Mouse (Mus musculus): ENCODE results near the gene 2010109A12Rik. TPM values are rescaled to one million over a fixed set of nuclear protein-coding genes. Genes with fewer than 3 reads are reported as not detected.

The 2010109A12Rik gene
- polyA plus RNA-seq, 1 experiment from 2014 or later: 2.1 TPM

DNA sequence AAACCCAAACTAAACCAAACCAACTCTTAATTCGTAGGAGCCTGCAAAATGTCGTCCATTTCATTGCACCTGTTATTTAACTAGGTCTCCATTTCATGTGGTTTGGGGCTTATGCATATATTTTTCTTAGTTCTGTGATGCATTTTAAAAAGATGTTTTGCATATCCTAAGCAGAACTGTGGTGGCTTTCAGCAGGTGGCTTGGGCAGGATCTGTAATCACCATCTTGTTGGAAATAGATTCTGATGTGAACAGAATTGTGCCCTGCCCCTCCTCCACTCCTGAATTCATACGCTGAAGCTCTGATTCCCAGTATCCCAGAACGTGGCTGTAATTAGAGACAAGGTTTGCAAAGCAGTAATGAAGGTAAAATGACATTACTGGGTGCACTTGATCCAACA, 27.8 kb downstream of the 2010109A12Rik start:
- H3K4me1 ChIP-seq: 0 out of 2 replicates have a peak, but pooled peaks cover 3% of the 10 kb centered on the region
- no peaks in the 10 kb centered on the region for H3K27me3 ChIP-seq
- no peaks in the 10 kb centered on the region for H3K9me3 ChIP-seq
- no peak for ATAC-seq (ENCODE audit: low FRiP score, low read depth)
- H3K4me3 ChIP-seq: no peak overlapping the region
- no peaks in the 10 kb centered on the region for H3K36me3 ChIP-seq
- H3K9ac ChIP-seq: no peak overlapping the region
- no peak overlapping the region for H3K27ac ChIP-seq
- WGBS: 70% methylated on average over 4 of the region's 4 CpGs
- H3K4me2 ChIP-seq (replicated peaks): no peak overlapping the region

DNA sequence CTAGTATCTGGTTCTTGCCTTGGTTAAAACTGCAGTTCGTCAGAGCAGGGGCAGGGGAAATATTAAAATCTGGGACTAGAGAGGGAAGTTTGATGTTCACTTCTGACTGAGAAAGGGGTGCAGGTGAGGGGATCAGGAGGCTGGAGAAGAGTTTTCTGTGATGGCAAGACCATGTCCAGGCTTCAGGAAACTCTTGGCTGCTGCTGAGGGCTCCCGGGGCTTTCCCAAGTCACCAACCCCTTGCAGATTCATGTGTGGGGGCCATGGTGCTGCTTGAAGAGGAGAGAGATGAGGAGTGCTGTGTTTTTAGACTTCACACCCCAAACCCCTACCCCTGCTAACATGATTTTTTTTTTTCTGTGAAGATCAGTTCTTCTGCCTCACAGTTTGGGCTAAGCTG, 28.3 kb downstream of the 2010109A12Rik start:
- no peaks in the 10 kb centered on the region for H3K27me3 ChIP-seq
- no peak overlapping the region for H3K27ac ChIP-seq
- ATAC-seq (ENCODE audit: low FRiP score, low read depth): no peak
- no peaks in the 10 kb centered on the region for H3K36me3 ChIP-seq
- H3K4me2 ChIP-seq (replicated peaks): no peak overlapping the region
- H3K9ac ChIP-seq: no peak overlapping the region
- H3K9me3 ChIP-seq: no peaks in the 10 kb centered on the region
- WGBS: 84% methylated on average over 2 of the region's 2 CpGs
- 0 out of 2 replicates have a peak, but pooled peaks cover 3% of the 10 kb centered on the region for H3K4me1 ChIP-seq
- no peak overlapping the region for H3K4me3 ChIP-seq

DNA sequence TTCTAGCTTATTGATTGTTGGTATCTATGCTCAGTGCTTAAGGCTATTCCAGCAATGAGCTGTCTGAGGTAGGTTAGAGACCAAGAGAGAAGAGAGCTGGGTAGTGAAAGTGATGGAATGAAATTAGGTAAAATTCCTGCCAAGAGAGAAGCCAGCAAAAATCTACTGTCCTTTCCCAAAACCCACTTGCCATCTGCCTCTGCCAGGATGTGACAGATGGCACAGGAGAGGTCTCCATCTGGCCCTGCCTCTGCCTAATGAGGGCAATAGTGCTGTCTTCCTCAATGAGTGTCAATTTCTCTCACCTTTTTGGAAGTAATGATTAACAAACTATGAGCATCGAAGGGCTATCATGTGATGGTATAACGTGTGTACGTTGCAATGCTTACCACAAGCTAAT, 29.6 kb downstream of the 2010109A12Rik start:
- 86% methylated on average over 3 of the region's 3 CpGs for WGBS
- no peaks in the 10 kb centered on the region for H3K9me3 ChIP-seq
- H3K27me3 ChIP-seq: no peaks in the 10 kb centered on the region
- H3K36me3 ChIP-seq: no peaks in the 10 kb centered on the region
- no peak overlapping the region for H3K27ac ChIP-seq
- peaks cover 6% of the 10 kb centered on the region; the same call in 1 of the 2 replicates for H3K4me1 ChIP-seq
- no peak overlapping the region for H3K9ac ChIP-seq
- no peak for ATAC-seq (ENCODE audit: low FRiP score, low read depth)
- H3K4me3 ChIP-seq: no peak overlapping the region
- no peak overlapping the region for H3K4me2 ChIP-seq (replicated peaks)

DNA sequence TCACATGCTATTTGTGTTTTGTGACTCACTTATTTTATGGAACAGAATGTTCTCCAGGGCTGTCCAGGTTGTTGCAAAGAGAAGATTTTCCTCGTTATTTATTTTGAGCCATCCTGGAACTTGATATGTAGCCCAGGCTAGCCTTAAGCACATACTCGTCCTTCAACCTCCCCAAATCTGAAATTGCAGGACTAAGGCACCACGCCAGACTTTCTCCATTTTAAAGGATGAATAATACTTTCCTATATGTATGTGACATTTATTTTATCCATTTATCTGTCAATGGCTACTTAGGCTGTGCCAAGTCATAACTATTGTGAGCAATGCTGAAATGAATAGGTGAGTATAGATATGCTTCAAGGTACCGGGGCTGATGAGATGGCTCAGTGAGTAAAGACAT, 30.2 kb downstream of the 2010109A12Rik start:
- Histone ChIP-seq H3K27me3 (no peaks in the 10 kb centered on the region), H3K4me1 (peaks cover 6% of the 10 kb centered on the region; the same call in 1 of the 2 replicates), H3K9ac (no peak overlapping the region), H3K27ac (no peak overlapping the region), H3K9me3 (no peaks in the 10 kb centered on the region), H3K4me2 (replicated peaks) (no peak overlapping the region), H3K36me3 (no peaks in the 10 kb centered on the region), H3K4me3 (no peak overlapping the region)
- no peak for ATAC-seq (ENCODE audit: low FRiP score, low read depth)
- 82% methylated on average over 4 of the region's 4 CpGs for WGBS

DNA sequence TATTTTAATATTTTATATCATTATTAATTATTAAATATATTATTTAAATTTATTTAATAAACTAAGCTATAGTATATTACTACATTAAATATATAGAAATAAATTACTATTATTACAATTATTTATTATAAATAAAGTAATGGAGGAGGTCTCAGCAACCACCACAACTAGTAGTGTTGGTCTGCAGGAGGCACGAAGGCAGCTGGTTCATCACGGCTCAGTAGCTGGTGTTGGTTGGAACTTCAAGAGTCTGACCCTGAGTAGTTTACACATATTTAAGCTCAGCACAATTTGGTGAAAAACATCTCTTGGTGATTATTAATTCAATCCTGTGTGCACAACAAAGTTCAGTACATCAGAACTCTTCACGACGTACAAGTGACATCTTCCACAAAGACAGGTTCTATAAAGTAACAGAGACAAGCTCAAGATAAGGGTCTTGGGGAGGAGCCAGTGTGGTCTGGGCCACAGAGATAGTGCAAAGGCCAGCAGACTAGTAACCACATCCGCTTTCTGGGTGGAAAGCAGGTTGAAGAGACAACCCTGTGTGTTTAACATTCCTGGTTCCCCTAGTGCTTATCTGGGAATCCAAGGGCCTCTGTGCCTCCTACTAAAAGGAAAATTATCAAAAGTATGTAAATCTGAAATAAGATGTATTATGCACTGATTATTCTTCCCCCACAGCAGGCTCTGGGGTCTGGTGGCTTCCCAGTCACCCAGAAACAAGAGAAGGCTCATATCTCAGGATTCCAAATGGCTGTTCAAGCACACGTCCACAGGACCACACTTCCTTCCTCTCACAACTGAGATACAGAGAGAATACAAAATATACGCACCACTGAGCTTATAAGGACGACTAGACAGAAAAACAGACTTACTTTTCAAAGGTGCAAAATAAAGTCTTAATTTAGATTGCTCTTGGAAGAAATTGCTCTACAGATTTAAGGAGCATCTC, 33.5 kb downstream of the 2010109A12Rik start:
- no peak for ATAC-seq (ENCODE audit: low FRiP score, low read depth)
- no peak overlapping the region for H3K9ac ChIP-seq

DNA sequence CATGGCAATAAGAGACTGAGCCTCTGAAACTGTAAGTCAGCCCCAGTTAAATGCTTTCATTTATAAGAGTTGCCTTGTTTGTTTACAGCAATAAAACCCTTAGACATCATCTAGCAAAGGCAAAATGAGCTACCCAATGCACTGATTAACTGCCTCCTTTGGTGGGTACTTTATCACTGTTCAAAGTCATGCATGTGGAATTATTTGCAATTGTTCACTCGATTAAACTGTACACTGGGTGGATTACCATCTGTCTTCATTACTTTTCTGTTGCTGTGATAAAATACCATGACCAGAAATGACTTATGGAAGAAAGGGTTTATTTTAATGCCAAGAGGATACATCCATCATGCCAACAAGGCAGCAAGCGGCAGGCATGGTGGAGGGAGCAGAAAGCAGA, 39.0 kb downstream of the 2010109A12Rik start:
- no peaks in the 10 kb centered on the region for H3K36me3 ChIP-seq
- H3K27me3 ChIP-seq: no peaks in the 10 kb centered on the region
- no peak overlapping the region for H3K9ac ChIP-seq
- no peak overlapping the region for H3K27ac ChIP-seq
- WGBS: 87% methylated on average over 2 of the region's 2 CpGs
- no peak overlapping the region for H3K4me2 ChIP-seq (replicated peaks)
- H3K4me1 ChIP-seq: peaks cover 4% of the 10 kb centered on the region; the same call in 1 of the 2 replicates
- H3K9me3 ChIP-seq: peaks cover 5% of the 10 kb centered on the region; the same call in 1 of the 2 replicates
- no peak overlapping the region for H3K4me3 ChIP-seq
- no peak for ATAC-seq (ENCODE audit: low FRiP score, low read depth)

More for the DNA sequence above, 33.5 kb downstream of the 2010109A12Rik start:
- no peaks in the 10 kb centered on the region for H3K36me3 ChIP-seq
- WGBS: 82% methylated on average over 8 of the region's 8 CpGs
- H3K27ac ChIP-seq: no peak overlapping the region
- peaks cover 6% of the 10 kb centered on the region; the same call in 1 of the 2 replicates for H3K4me1 ChIP-seq
- H3K4me2 ChIP-seq (replicated peaks): no peak overlapping the region
- H3K9me3 ChIP-seq: peaks cover 5% of the 10 kb centered on the region; the same call in 1 of the 2 replicates
- H3K27me3 ChIP-seq: no peaks in the 10 kb centered on the region
- no peak overlapping the region for H3K4me3 ChIP-seq

DNA sequence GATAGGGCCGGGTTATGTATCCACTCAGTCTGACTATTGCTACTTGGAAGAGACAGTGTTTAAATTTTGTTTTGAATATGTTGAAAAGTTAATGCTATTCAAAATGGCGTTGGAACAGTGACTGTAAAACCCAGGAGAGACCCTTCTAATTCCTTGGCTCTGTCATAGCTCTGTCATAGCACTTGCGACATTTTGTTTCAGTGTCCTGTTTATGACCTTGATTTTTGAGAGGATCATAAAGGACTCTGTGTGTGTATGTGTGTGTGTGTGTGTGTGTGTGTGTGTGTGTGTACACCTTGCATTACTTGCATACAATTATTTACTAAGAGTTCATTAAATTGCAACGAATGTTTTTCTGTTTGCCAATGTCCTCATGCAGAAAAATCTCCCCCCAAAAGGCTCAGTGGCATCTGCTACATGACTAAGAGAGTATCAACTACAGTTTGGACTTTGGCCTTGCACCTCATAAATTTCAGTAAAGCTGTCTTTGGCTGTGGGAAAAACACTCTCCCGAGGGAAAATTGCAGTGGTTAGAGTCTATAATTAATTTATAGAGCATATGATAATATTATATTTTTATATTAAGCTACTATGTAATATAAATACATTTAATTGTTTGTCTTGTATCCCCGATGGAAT, 43.7 kb downstream of the 2010109A12Rik start:
- Histone ChIP-seq H3K4me1 (no peaks in the 10 kb centered on the region), H3K9ac (no peak overlapping the region), H3K27ac (no peak overlapping the region), H3K4me3 (no peak overlapping the region), H3K27me3 (no peaks in the 10 kb centered on the region), H3K4me2 (replicated peaks) (no peak overlapping the region), H3K36me3 (no peaks in the 10 kb centered on the region), H3K9me3 (no peaks in the 10 kb centered on the region)
- no peak for ATAC-seq (ENCODE audit: low FRiP score, low read depth)
- 66% methylated on average over 6 of the region's 6 CpGs for WGBS

DNA sequence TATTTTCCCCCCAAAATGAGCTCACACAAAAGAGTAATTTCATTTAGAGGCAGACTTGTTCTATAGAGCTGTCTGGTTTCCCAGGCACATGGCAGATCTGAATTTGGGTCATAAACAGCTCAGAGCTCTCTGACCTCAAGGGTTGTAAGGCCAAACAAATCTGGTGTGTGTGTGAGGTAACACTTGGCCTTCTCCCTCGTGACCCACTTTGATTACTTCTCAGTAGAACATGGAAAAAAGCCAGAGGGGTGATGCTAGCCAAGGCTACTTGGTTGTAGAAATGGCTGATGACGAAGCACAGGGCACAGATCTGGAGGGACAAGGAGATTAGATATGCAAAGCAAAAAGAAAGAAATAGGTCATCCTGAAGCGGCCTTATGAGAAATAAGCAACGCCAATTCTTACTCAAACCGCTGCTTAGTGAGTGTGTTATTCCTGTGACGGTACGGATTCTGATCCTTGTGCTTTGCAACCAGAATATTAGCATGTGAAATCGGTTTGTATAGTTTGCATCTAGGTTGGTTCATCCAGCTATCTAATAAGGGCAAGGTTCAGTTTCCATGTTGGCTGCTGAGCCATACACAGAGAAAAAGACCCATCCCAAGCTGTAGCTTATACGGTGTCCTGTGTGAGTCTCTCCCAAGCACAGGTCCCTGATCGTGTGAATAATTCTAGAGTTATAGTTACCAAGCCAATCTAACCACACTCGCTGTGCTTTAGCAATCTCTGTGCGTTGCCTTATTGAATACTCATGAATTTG, 44.9 kb downstream of the 2010109A12Rik start:
- no peaks in the 10 kb centered on the region for H3K27me3 ChIP-seq
- H3K4me3 ChIP-seq: no peak overlapping the region
- no peaks in the 10 kb centered on the region for H3K4me1 ChIP-seq
- no peak overlapping the region for H3K9ac ChIP-seq
- no peak overlapping the region for H3K27ac ChIP-seq
- no peak for ATAC-seq (ENCODE audit: low FRiP score, low read depth)
- H3K36me3 ChIP-seq: no peaks in the 10 kb centered on the region
- no peaks in the 10 kb centered on the region for H3K9me3 ChIP-seq
- no peak overlapping the region for H3K4me2 ChIP-seq (replicated peaks)
- 81% methylated on average over 12 of the region's 12 CpGs for WGBS

DNA sequence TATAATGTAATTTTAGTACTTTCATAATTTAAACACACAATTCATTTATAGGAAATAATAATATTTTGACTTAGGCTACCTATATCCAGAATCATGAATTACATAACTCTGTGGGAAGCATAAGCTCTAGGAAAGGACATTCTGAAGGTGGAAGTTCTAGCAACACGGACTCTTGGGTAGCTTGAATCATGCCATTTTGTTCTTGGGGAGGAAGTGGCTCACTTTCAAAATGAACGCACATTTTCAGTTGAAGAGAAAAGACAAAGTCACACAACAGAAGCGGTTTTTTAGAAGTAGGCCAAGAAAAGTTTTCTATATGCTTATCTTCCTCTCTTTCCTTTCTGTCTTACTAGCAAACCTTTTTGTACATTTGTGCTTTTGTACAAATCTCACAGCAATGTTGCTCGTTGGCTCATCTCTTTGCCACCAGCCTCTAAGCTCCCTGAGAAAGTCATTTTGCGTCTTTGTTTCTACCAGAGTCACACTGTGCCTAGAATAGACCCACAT, 49.5 kb downstream of the 2010109A12Rik start:
- 88% methylated on average over 5 of the region's 5 CpGs for WGBS
- H3K4me1 ChIP-seq: no peaks in the 10 kb centered on the region

DNA sequence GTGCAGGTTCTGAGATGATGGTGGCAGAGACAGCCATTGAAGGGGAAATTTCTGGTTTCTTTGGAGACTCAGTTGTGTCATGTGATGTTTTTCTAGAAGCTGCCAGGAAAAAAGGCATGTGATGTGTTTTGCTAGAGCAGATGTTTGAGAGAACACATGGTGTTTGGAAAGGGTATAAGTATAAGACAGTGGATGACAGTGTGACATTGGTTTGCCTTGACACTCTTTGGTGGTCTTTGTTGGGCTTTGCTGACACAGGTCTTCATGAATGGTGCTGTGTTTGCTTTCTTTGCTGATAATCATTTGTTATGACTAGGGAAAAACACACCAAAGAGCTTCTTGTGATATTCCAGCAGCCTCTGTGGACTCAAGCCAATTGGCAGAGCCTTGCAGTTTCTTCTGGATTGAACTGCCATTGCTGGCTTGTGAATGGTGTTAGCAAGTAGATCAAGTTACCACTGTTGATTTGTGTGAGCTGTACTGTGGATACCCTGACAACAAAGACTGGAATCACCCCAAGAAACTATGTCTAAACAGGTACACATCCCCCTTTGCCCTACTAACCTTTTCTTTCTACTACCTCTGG, 50.6 kb downstream of the 2010109A12Rik start:
- H3K4me2 ChIP-seq (replicated peaks): no peak overlapping the region
- no peaks in the 10 kb centered on the region for H3K36me3 ChIP-seq
- no peaks in the 10 kb centered on the region for H3K27me3 ChIP-seq
- H3K27ac ChIP-seq: no peak overlapping the region
- no peaks in the 10 kb centered on the region for H3K4me1 ChIP-seq
- no peak for ATAC-seq (ENCODE audit: low FRiP score, low read depth)
- no peak overlapping the region for H3K9ac ChIP-seq
- H3K4me3 ChIP-seq: no peak overlapping the region
- H3K9me3 ChIP-seq: peaks cover 4% of the 10 kb centered on the region; the same call in 1 of the 2 replicates

More for the DNA sequence above, 49.5 kb downstream of the 2010109A12Rik start:
- no peak overlapping the region for H3K4me3 ChIP-seq
- H3K4me2 ChIP-seq (replicated peaks): no peak overlapping the region
- ATAC-seq (ENCODE audit: low FRiP score, low read depth): no peak
- H3K27ac ChIP-seq: no peak overlapping the region
- H3K9ac ChIP-seq: no peak overlapping the region
- H3K36me3 ChIP-seq: no peaks in the 10 kb centered on the region
- H3K9me3 ChIP-seq: peaks cover 4% of the 10 kb centered on the region; the same call in 1 of the 2 replicates
- no peaks in the 10 kb centered on the region for H3K27me3 ChIP-seq

DNA sequence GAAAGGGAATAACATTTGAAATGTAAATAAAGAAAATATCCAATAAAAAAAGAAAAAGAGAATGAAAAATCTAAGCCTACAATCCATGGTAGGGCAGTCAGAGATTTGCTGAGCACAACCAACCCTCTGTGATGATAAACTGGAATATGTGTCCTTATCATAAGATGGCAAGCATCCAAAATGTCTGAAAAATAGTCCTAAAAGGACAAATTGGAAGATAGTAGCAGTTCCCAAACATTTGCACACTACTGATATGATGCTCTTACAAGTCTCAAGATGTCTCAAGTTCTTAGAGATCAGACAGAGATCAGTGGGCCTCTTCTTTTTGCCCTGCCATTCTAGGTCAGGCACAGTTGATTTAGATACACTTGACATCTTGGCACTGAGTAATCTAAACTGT, 53.0 kb downstream of the 2010109A12Rik start:
- Histone ChIP-seq H3K4me2 (replicated peaks) (no peak overlapping the region), H3K27me3 (no peaks in the 10 kb centered on the region), H3K9ac (no peak overlapping the region), H3K4me1 (no peaks in the 10 kb centered on the region), H3K27ac (no peak overlapping the region), H3K36me3 (no peaks in the 10 kb centered on the region), H3K4me3 (no peak overlapping the region), H3K9me3 (peaks cover 4% of the 10 kb centered on the region; the same call in 1 of the 2 replicates)
- ATAC-seq (ENCODE audit: low FRiP score, low read depth): no peak

Measured in limb, embryonic 13.5 days (tissue).